Mouse (Mus musculus): ENCODE measurements around the gene Keap1. TPM values are rescaled to one million over a fixed set of nuclear protein-coding genes. Genes with fewer than 3 reads are reported as not detected.

Gene Keap1
- polyA plus RNA-seq, 1 experiment: 103 TPM

DNA sequence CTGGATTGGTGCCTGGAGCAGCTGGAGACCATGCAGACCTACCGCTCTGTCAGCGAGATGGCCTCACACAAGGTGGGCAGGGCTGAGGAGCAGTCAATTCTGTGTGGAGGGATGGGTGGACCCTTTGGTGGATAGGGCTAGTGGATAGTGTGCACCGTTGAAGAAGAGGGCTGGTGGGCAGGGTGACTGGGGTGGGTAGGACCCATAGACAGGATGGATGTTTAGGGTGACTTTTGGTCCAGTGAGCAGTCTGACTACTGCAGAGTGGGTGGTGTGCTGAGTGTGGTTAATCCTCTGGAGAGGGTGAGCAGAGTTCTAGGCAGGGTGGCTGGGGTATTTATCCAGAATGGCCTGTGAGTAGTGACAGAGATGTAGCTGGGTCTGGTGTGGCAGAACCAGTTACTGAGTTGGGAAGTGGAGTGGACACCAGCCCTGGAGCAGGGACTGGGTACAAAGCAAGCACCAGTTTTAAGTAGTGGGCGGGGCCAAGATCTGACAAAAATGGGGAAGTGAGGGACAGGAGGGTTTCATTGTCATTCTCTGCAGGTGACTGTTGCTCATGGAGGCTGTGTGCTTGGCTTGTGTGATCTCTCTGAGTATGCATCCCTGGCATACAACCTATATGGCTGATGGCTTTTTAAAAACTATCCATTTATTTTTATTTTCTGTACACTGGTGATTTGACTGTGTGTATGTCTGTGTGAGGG lies 44.2 kb downstream of the Keap1 start:
- H3K36me3 ChIP-seq (ENCODE audit: control insufficient read depth, insufficient read depth, low read length): 0 out of 2 replicates have a peak, but pooled peaks cover 3% of the 10 kb centered on the region
- H3K27me3 ChIP-seq (ENCODE audit: control insufficient read depth, insufficient read depth, low read length): no peaks in the 10 kb centered on the region
- no peak for TF ChIP-seq POLR2A (IDR thresholded peaks at IDR 0.05; ENCODE audit: low read depth, low read length)
- TF ChIP-seq CTCF (IDR thresholded peaks at IDR 0.05; ENCODE audit: extremely low read depth, insufficient read length, insufficient replicate concordance, low read depth, low read length): no peak
- H3K27ac ChIP-seq (ENCODE audit: insufficient read depth, low read depth, low read length): no peak overlapping the region
- H3K4me1 ChIP-seq (ENCODE audit: control insufficient read depth, insufficient read depth, insufficient read length, low read length): no peaks in the 10 kb centered on the region; the same call in 1 of the 2 replicates
- no peak overlapping the region for H3K4me3 ChIP-seq (ENCODE audit: low read depth, low read length)
- 89% methylated on average over 4 of the region's 4 CpGs for WGBS

DNA sequence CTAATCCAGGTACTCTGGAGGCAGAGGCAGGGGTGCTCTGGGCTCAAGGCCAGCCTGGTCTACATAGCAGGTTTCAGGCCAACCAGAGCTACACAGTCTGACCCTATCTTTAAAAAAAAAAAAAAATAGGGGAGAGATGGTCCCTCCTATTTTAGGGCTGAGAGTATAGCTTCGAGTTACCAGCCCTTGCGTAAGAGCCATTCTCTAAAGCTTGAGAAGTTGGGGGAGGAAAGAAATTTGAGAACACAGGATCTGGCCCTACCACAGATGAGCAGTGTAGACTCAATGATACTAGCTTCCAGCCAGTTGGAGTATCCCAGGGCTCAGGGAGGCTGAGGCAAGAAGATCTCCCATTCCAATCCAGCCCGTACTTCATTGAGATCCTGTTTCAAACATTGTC lies 45.4 kb downstream of the Keap1 start:
- TF ChIP-seq POLR2A (IDR thresholded peaks at IDR 0.05; ENCODE audit: low read depth, low read length) (no peak), CTCF (IDR thresholded peaks at IDR 0.05; ENCODE audit: extremely low read depth, insufficient read length, insufficient replicate concordance, low read depth, low read length) (no peak)
- H3K27me3 ChIP-seq (ENCODE audit: control insufficient read depth, insufficient read depth, low read length): no peaks in the 10 kb centered on the region

DNA sequence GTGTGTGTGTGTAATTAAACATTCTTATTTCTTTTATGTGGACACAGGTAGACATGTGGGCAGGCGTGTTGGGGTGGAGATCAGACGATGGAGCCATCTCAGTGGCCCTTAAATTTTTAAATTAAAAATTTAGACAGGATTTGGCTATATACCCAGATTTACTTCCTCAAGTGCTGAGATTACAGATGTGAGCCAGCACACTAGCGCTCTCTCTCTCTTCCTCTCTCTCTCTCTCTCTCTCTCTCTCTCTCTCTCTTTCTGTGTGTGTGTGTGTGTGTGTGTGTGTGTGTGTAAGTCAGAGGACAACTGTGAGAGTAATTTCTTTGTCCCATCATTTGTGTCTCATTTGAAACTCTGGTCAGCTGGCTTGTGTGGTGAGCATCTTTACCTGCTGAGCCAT lies 48.5 kb downstream of the Keap1 start:
- TF ChIP-seq POLR2A (IDR thresholded peaks at IDR 0.05; ENCODE audit: low read depth, low read length): no peak
- Histone ChIP-seq H3K36me3 (ENCODE audit: control insufficient read depth, insufficient read depth, low read length) (0 out of 2 replicates have a peak, but pooled peaks cover 3% of the 10 kb centered on the region), H3K4me1 (ENCODE audit: control insufficient read depth, insufficient read depth, insufficient read length, low read length) (no peaks in the 10 kb centered on the region), H3K4me3 (ENCODE audit: low read depth, low read length) (no peak overlapping the region), H3K27me3 (ENCODE audit: control insufficient read depth, insufficient read depth, low read length) (no peaks in the 10 kb centered on the region), H3K27ac (ENCODE audit: insufficient read depth, low read depth, low read length) (no peak overlapping the region)
- 84% methylated on average over 3 of the region's 3 CpGs for WGBS

More for the DNA sequence above, 45.4 kb downstream of the Keap1 start:
- WGBS: 79% methylated on average over 3 of the region's 3 CpGs
- no peak overlapping the region for H3K4me3 ChIP-seq (ENCODE audit: low read depth, low read length)
- 0 out of 2 replicates have a peak, but pooled peaks cover 3% of the 10 kb centered on the region for H3K36me3 ChIP-seq (ENCODE audit: control insufficient read depth, insufficient read depth, low read length)
- H3K4me1 ChIP-seq (ENCODE audit: control insufficient read depth, insufficient read depth, insufficient read length, low read length): no peaks in the 10 kb centered on the region; the same call in 1 of the 2 replicates
- no peak overlapping the region for H3K27ac ChIP-seq (ENCODE audit: insufficient read depth, low read depth, low read length)

DNA sequence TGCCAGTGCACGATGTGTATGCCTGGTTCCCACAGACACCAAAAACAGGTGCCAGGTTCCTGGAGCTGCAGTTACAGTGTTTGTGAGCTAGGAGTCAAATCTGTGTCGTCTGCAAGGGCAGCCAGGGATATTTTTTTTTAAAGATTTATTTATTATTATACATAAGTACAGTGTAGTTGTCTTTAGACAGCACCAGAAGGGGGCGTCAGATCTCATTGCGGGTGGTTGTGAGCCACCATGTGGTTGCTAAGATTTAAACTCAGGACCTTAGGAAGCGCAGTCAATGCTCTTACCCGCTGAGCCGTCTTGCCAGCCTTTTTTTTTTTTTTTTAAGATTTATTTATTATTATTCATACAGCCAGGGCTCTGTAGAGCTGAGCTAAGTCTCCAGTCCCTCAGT lies 49.3 kb downstream of the Keap1 start:
- TF ChIP-seq CTCF (IDR thresholded peaks at IDR 0.05; ENCODE audit: extremely low read depth, insufficient read length, insufficient replicate concordance, low read depth, low read length) (peak; percentile 37; the same call in 1 of the 2 replicates), POLR2A (IDR thresholded peaks at IDR 0.05; ENCODE audit: low read depth, low read length) (no peak)
- H3K4me3 ChIP-seq (ENCODE audit: low read depth, low read length): no peak overlapping the region
- WGBS: 35% methylated on average over 7 of the region's 7 CpGs
- no peaks in the 10 kb centered on the region for H3K27me3 ChIP-seq (ENCODE audit: control insufficient read depth, insufficient read depth, low read length)
- no peak overlapping the region for H3K27ac ChIP-seq (ENCODE audit: insufficient read depth, low read depth, low read length)
- H3K4me1 ChIP-seq (ENCODE audit: control insufficient read depth, insufficient read depth, insufficient read length, low read length): no peaks in the 10 kb centered on the region
- H3K36me3 ChIP-seq (ENCODE audit: control insufficient read depth, insufficient read depth, low read length): 0 out of 2 replicates have a peak, but pooled peaks cover 3% of the 10 kb centered on the region

DNA sequence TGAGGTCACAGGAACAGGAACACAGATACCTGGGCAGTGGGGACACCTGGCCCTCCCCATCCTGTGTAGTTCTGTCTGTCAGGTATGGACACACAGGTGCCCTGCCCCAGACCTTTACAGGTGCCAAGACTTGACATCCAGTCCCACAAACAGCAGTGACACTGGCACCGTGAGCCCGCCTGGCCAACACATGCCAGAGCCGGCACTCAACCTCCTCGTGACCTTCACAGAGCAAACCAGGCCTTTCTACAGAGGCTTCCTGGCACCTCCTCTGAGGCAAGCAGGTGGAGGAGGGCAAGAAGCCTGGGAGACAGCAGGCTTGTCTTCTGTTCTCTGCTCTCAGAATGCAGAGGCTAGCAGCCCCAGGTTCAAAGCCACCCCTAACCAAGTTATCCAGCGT lies 53.7 kb downstream of the Keap1 start:
- Histone ChIP-seq H3K4me3 (ENCODE audit: low read depth, low read length) (no peak overlapping the region), H3K4me1 (ENCODE audit: control insufficient read depth, insufficient read depth, insufficient read length, low read length) (peaks cover 13% of the 10 kb centered on the region), H3K27me3 (ENCODE audit: control insufficient read depth, insufficient read depth, low read length) (no peaks in the 10 kb centered on the region), H3K36me3 (ENCODE audit: control insufficient read depth, insufficient read depth, low read length) (no peaks in the 10 kb centered on the region), H3K27ac (ENCODE audit: insufficient read depth, low read depth, low read length) (no peak overlapping the region)
- 85% methylated on average over 5 of the region's 5 CpGs for WGBS
- no peak for TF ChIP-seq CTCF (IDR thresholded peaks at IDR 0.05; ENCODE audit: extremely low read depth, insufficient read length, insufficient replicate concordance, low read depth, low read length)
- no peak for TF ChIP-seq POLR2A (IDR thresholded peaks at IDR 0.05; ENCODE audit: low read depth, low read length)

DNA sequence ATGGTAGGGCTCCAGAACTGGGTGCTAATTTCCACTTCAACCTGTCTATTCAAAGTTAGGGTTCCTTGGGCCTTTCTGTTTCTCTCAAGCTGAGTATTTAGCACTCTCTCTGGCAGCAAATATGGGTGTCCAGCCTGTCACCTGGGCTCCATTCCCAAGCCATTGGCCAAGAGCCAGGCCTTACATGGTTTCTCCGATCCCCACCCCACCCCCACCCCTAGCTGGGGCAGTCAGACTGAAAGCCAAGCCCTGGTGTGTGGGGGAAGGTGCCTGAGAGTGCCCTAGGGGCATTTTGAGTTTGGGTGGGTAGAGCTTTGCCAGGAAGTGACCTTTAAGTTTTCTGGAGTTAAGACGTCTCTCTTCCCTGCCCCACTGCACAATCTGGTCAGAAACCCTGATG lies 54.4 kb downstream of the Keap1 start:
- Histone ChIP-seq H3K4me1 (ENCODE audit: control insufficient read depth, insufficient read depth, insufficient read length, low read length) (peaks cover 13% of the 10 kb centered on the region), H3K27me3 (ENCODE audit: control insufficient read depth, insufficient read depth, low read length) (no peaks in the 10 kb centered on the region), H3K27ac (ENCODE audit: insufficient read depth, low read depth, low read length) (no peak overlapping the region), H3K36me3 (ENCODE audit: control insufficient read depth, insufficient read depth, low read length) (no peaks in the 10 kb centered on the region), H3K4me3 (ENCODE audit: low read depth, low read length) (no peak overlapping the region)
- WGBS: 43% methylated on average over 2 of the region's 2 CpGs
- no peak for TF ChIP-seq CTCF (IDR thresholded peaks at IDR 0.05; ENCODE audit: extremely low read depth, insufficient read length, insufficient replicate concordance, low read depth, low read length)
- TF ChIP-seq POLR2A (IDR thresholded peaks at IDR 0.05; ENCODE audit: low read depth, low read length): no peak

DNA sequence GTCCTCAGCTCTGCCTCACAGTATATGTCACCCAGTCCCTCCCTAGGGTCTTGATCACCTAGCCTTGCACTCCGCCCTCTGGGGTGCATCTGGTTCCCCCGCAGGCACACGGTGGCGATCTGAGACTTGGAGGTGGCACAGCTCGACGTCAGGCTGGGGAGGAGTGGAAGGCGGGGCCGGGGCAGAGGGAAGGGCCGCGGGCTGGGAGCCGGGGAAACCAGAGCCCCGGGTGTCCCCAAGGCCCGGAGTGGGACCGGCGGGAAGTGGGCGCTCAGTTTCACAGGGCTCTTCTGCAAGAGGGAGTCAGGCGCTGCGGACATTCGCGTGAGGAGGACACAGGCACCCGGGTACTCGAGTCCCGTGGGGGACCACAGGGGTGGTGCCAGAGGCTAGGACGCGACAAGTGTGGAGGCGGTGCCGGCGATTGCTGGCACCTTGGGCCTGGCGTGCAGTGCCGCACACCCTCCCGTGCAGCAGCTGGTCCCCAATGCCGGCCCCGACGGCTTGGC lies 55.2 kb downstream of the Keap1 start:
- Histone ChIP-seq H3K36me3 (ENCODE audit: control insufficient read depth, insufficient read depth, low read length) (no peaks in the 10 kb centered on the region), H3K4me3 (ENCODE audit: low read depth, low read length) (peak overlapping the region; percentile 59), H3K27me3 (ENCODE audit: control insufficient read depth, insufficient read depth, low read length) (no peaks in the 10 kb centered on the region), H3K4me1 (ENCODE audit: control insufficient read depth, insufficient read depth, insufficient read length, low read length) (peaks cover 13% of the 10 kb centered on the region), H3K27ac (ENCODE audit: insufficient read depth, low read depth, low read length) (no peak overlapping the region)
- 4% methylated on average over 31 of the region's 34 CpGs for WGBS
- TF ChIP-seq POLR2A (IDR thresholded peaks at IDR 0.05; ENCODE audit: low read depth, low read length): no peak
- TF ChIP-seq CTCF (IDR thresholded peaks at IDR 0.05; ENCODE audit: extremely low read depth, insufficient read length, insufficient replicate concordance, low read depth, low read length): no peak
